Mouse (Mus musculus): ENCODE measurements around the gene Gm9195.
A peak's percentile ranks its signal among the peaks of the same experiment; 100 is the strongest.

Gm9195 gene

GRCm38 (mm10) chr14:72491738-72492137 is at the start of gene Gm9195:
TSS of gene Gm9195 (minus strand) at chr14:72491838.
- peak in 1 of 2 experiments; percentile 10 for DNase-seq

- DNase-seq = no peak
Measured at GRCm38 (mm10) chr14:72536392-72537017, 44.9 kb upstream of the Gm9195 start.

GRCm38 (mm10) chr14:72533862-72534261 is 42.2 kb upstream of the Gm9195 start:
- DNase-seq = no peak

- DNase-seq = peak; percentile 59 to 72
Measured at GRCm38 (mm10) chr14:72532028-72532917, 40.6 kb upstream of the Gm9195 start.

DNA sequence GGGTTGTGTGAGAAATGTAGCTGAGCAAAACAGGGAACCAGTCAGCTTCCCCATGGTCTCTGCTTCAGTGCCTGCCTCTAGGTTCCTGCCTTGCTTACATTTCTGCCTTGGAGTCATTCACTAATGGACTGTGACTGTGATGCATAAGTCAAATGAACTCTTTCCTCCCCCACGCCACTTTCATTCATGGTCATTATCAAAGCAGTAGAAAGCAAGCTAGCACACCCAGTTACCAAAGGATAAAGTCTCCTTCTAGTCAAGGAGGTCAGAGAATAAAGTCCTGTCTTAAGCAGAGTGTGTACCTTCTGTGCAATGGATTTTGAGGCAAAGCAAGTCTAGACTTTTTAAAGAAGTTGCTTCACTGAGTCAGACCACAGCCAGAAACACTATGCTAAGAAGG is 35.5 kb upstream of the Gm9195 start:
- DNase-seq = no peak

- no peak for DNase-seq
Measured at GRCm38 (mm10) chr14:72519561-72519960, 27.9 kb upstream of the Gm9195 start.

DNA sequence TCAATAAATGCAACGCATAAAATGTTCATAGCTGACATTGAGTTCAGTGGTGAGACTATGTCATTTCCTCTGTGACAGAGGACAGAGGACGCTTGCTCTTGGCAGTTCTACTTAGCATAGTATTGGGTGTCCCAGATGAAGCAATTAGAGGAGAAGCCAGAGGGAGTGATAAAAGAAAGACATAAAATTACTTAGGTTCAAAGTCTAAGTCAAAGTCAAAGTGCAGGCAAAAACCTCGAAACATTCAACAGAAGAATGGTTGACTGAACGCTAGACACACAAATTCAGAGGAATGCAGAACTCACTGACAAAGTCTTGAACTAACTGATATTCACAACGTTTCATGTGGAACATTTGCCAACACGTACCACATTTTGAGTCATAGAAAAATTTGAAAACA is 27.1 kb upstream of the Gm9195 start:
- no peak for DNase-seq

GRCm38 (mm10) chr14:72516376-72516775 is 24.7 kb upstream of the Gm9195 start:
- DNase-seq = peak; percentile 83 to 84

DNA sequence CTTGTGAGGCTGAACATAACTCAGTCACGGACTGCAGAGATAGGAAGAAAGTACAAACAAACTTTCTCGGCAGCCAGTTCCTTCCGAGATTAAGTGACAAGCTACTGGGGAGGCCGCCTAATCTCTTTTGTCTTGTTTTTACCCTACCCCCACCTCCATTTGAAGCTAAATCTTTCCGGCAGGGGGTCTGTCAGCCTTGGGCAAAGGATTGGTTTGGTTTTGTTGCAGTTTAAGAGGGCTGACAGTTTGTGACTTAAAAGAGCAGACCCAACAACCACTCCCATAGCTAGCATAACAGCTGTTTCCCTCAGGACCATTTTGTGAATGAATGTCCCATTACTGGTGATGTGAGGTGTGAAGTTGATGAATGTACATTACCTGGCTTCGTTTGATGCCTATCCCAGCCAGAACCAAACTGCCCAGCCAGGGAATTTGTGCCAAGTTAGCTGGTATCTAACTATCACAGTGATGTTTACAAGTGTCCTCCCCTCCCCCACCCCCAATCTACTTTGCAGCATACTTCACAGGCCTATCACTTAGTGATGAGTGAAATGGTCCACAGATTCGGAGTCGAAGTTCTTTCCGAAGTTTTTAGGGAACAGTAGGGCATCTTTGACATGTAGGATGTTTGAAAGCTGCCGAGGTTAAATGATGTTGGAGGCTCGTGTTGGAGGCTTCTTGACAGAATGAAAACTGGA is 15.2 kb upstream of the Gm9195 start:
- no peak for DNase-seq

GRCm38 (mm10) chr14:72506018-72506722 is 14.5 kb upstream of the Gm9195 start:
- DNase-seq = peak; percentile 20 to 33

GRCm38 (mm10) chr14:72504985-72505384 is 13.3 kb upstream of the Gm9195 start:
- DNase-seq = no peak

- DNase-seq = no peak
Measured at GRCm38 (mm10) chr14:72503241-72503640, 11.6 kb upstream of the Gm9195 start.

GRCm38 (mm10) chr14:72493775-72494174 is 2.1 kb upstream of the Gm9195 start:
- no peak for DNase-seq

GRCm38 (mm10) chr14:72490367-72490766 is 1.3 kb downstream of the Gm9195 start:
- DNase-seq = no peak

- no peak for DNase-seq
Measured at GRCm38 (mm10) chr14:72474501-72474900, 17.1 kb downstream of the Gm9195 start.

DNA sequence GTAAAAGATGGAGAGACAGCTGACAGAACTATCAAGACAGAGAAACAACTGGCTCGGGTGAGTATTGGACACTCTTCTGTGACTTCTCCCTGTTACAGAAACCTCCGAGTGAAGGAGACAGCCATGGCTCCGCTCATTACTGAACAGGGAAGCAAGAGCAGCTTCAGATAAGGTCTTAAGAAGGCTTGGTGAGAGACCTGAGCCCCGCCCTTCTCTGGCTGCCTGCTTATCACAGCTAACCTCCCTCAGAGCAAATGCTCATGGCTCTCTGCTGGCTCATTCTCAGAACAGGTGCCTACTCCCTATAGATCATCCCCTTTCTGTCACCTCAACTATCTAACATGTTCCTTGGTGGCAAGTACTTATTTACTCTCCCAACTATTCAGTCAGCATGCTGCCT is 23.2 kb downstream of the Gm9195 start:
- no peak for DNase-seq

GRCm38 (mm10) chr14:72466384-72466783 is 25.3 kb downstream of the Gm9195 start:
- DNase-seq = no peak

DNA sequence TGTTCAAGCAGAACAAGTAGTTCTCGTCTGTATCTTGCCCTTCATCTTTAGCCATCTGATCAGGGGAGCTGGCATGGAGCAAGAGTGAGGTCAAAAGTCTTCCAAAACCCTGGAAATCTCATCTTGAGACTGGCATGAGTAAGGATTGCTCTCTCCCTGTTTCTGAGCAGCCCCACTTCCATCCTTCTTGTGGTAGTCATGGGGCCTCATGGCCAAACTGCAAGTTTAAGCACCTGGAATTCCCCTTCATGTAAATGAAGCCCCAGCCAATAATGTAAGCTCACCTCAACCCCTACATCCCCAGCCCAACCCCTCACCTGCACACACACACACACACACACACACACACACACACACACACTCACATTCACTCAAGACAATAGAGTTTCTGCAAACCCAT is 30.0 kb downstream of the Gm9195 start:
- DNase-seq = no peak

DNA sequence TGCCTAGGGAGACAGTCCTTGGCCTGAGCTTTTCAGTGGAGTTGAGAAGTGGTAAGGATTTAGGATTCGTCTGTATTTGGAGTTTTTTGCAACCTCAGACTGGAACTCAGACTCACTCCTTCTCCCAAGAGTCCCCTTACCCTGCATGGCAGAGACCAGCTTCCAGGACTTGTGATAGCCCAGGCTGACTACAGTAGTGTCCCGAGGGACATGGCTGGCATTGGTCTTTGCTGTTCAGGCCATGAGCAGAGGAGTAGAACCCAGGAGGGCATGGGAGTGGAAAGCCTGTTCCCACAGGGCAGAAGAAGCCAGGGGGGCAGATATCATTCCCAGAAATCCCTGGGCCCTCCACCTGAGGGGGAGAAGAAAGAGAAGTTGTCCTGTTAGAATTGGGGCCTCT is 31.3 kb downstream of the Gm9195 start:
- DNase-seq = no peak

GRCm38 (mm10) chr14:72458930-72459329 is 32.7 kb downstream of the Gm9195 start:
- no peak for DNase-seq

DNA sequence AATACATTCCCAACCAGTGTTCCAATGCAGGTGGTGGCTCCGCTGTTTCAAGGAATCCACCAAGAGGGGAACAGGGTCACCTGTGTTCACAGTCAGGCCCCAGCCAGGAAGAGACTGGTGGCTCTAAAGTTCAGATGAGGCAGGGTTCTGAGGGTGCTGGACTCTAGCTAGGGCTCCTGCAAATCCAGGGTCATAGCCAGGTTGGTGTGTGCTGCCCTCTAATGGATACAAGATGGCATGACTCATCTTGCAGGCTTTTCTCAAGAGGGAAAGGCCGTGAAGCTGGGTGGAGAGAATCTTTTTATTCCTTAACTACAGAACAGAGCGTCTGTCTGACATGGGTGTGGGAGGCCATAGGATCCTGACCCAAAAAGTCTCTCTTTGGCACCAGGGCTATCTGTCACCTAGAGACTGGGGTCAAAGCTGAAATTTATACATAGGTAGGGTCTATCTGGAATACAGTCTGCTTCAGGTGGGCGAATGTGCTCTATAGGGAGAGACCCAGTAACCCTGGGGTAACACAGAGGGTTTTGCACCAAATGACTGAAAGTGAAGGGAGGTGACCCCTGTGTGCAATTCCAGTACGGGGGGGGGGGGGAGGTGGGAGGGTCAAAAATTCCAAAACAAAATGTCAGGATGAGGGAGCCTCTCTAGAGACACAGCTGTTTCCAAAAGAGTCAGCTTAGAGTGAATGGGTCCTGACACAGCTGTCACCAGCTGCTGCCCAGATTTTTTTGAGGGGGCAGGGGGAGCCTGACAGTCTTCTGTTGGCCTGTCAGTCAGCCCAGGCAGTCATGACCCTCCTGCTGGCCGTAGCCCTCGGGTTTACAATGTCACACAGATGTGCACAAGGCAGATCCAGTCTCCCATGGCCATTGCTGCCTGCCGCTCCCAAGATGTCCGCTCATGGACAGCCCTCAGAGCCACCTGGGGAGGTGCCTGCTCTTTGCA is 44.2 kb downstream of the Gm9195 start:
- peak; percentile 47 to 50 for DNase-seq

- DNase-seq = no peak
Measured at GRCm38 (mm10) chr14:72442936-72443335, 48.7 kb downstream of the Gm9195 start.
